Mouse (Mus musculus) liver, embryonic 18 days (tissue): ENCODE results near the gene Bcl11a. TPM values are rescaled to one million over a fixed set of nuclear protein-coding genes. Genes with fewer than 3 reads are reported as not detected.

Experiments used
- polyA plus RNA-seq: library from polyadenylated mRNA; depleted of rRNA; stranded (reverse); fragments of >200 nt; gene quantifications from 2 replicates; pipeline ENCODE4 v1.2.3, GENCODE M21; 2012; rRNA removed

Bcl11a gene
- 3.8 and 4.7 TPM in 2 replicates for polyA plus RNA-seq

GRCm38 (mm10) chr11:24077795-24078705, at the start of gene Bcl11a:
Gene Bcl11a, plus strand, starts transcription at chr11:24078056.

GRCm38 (mm10) chr11:24074634-24075104, 3.2 kb upstream of the Bcl11a start, which contains the start of gene A830031A19Rik:
Gene A830031A19Rik, minus strand, starts transcription at chr11:24075054.

Other genes with a start within 250 kb of the Bcl11a start
- gene Papolg, start 182.8 kb upstream of the Bcl11a start, polyA plus RNA-seq = 2.7 and 3.2 TPM in 2 replicates
- gene A830031A19Rik, start 3.0 kb upstream of the Bcl11a start, polyA plus RNA-seq = not detected in 2 replicates